Mouse (Mus musculus): ENCODE data around the gene Dis3l.

The Dis3l gene

DNA sequence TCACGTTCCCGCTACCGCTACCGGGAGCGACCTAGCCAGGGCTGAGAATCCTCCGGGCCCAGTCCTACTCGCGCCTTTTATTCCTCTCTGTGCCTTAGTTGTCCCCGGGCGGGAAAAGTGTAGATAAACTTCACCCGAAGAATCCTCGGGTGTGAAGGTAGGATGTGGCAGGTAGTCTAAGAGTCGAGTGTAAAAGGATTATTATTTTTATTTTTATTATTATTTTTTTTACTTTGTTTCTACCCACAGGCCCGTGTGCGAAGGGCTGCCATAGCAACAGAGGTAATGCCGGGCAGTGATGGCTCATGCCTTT lies at the start of gene Dis3l:
Dis3l (minus strand) TSS at position 35 of the 313 bp plus-strand sequence.
- no peak for ATAC-seq (ENCODE audit: low TSS enrichment)

DNA sequence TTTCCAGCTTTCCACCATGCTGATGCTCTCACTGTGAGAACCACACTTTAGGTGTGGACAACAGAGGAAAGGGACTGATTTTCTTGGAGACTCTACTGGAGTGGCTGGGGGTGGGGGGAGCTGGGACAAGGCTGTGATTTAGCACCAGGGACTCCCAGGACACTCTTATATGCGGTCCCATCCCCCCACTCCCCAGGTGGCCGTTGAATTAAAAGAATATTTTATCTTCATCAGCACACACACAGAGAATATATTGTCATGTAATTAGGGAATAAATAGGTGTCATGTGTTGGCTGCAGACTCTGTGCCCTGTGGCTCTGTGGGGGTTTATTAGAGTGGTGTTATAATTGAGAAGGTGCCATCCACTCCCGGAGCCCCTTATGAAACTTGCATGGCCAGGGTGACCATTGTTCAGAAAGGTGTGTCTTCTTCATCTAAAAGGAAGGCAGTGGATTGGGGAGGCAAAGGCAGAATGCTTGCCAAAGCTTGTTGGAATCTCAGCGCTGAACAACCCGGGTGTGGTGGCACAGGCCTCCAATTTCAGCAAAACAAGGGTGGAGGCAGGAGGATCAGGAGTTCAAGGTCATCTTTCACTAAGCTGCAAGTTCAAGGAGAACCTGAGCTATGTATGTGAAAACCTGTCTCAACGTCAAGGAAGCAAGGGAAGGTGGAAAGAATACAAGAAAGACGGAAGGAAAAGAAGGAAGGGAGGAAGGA lies 48.6 kb upstream of the Dis3l start:
- ATAC-seq (ENCODE audit: low TSS enrichment), result no peak

- ATAC-seq (ENCODE audit: low TSS enrichment), result peak; percentile 23; the same call in 1 of the 2 replicates
Observed at GRCm38 (mm10) chr9:64386466-64387211, 45.6 kb upstream of the Dis3l start.

DNA sequence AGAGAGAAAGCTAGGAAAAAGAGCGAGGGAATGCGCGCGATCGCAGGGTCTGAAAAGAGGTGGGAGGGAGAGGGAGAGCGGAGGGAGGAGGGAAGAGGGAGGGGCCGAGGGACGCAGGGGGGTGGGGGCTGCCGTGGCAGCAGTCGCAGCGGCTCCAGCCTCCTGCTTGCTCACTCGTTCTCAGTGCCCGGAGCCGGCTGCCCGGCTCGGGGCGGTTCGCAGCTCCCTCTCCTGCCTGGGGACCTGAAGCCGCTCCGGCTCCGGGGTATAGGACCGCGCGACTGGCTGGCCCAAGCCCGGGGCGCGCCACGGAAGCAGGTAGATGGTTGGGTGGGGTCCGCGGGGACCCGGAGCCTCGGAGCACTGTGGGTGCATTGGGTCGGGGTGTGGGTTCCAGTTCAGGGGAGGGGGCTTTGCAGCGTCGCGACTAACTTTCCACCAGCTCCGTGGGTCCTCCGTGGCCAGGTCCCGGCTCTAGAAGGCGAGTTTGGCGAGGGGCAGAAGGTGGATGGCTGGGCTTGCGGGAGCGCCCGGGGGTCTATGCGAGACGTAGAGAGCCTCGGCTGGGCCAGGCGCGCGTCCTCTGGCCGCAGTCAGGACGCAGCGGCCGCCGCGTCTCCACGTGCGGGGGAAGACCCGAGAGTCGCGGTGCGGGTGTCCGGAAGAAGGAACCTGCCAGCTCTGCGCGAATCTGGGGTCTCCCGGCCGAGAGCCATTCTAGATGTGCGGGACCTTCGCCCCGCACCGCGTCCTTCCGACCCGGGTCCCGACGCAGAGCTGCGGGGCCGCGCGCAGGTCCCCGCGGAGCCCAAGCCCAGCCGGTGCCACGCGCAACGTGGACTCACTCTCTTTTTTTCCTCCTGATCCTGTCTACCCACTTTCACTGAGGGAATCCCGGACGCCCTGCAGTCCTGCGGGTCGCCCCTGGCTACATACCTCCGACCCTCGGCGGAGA lies 44.7 kb upstream of the Dis3l start, which contains the start of gene Megf11:
Megf11 (plus strand) TSS at position 116 of the 955 bp plus-strand sequence.
- peak; percentile 52; the same call in 1 of the 2 replicates for ATAC-seq (ENCODE audit: low TSS enrichment)

DNA sequence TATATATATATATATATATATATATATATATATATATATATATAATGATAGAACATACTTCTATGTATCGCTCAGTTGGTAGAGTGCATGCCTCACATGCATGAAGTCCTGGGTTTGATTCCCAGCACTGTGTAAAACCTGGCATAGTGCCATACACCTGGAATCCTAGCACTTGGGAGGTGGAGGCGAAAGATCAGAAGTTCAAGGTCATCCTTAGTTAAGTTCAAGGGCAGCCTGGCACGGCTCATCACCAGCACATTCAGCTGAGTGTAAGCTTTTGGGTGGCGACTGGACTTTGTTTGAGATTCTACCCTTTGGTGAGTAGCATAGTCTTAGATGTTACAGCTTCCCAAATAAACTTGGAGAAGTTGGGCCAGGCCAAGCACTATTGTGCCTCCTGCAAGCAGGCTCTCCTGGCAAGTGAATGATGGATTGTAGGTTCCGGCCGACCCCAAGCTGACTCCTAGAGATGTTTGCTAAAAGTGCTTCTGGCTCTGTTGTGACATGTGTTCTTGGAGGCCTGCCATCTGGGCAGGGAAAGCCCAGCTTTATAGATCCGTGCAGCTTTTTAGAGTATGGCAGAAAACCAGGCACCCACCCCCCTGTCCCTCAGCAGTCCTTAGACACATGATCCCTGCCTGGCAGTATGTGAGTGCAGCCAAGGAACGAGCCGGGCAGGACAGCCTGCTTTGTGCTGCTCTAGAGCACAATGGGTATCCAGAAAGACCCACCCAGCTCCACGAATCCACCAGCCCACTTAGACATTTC lies 42.1 kb upstream of the Dis3l start:
- ATAC-seq (ENCODE audit: low TSS enrichment), result no peak

- ATAC-seq (ENCODE audit: low TSS enrichment), result no peak
Observed at GRCm38 (mm10) chr9:64376380-64376779, 35.3 kb upstream of the Dis3l start.

GRCm38 (mm10) chr9:64371305-64371819 lies 30.3 kb upstream of the Dis3l start:
- no peak for ATAC-seq (ENCODE audit: low TSS enrichment)

- no peak for ATAC-seq (ENCODE audit: low TSS enrichment)
Observed at GRCm38 (mm10) chr9:64369871-64370270, 28.8 kb upstream of the Dis3l start.

- no peak for ATAC-seq (ENCODE audit: low TSS enrichment)
Observed at GRCm38 (mm10) chr9:64361231-64361950, 20.3 kb upstream of the Dis3l start.

GRCm38 (mm10) chr9:64355627-64356026 lies 14.5 kb upstream of the Dis3l start:
- peak; percentile 98 for ATAC-seq (ENCODE audit: low TSS enrichment)

- no peak for ATAC-seq (ENCODE audit: low TSS enrichment)
Observed at GRCm38 (mm10) chr9:64351191-64351590, 10.1 kb upstream of the Dis3l start.

DNA sequence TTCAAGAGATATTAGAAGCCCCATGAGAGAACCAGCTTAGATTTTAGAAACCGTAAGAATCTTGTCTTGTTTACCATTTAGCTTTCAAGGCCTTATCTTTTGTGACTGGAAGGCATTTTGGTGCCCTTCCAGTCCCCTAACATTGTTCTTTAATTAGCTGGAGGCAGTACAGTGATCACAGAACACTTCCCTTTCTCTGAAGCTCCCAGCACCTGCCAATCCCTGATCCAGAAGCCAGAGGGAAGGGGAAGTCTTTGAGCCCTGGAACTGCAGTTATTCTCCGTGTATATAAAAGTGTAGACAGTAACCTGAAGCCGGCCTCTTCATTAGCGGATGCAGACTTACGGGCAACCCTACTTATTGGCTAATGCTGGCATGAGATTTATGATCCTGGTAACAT lies 8.4 kb upstream of the Dis3l start:
- no peak for ATAC-seq (ENCODE audit: low TSS enrichment)

GRCm38 (mm10) chr9:64347377-64347776 lies 6.3 kb upstream of the Dis3l start:
- no peak for ATAC-seq (ENCODE audit: low TSS enrichment)

- no peak for ATAC-seq (ENCODE audit: low TSS enrichment)
Observed at GRCm38 (mm10) chr9:64345931-64346330, 4.8 kb upstream of the Dis3l start.

GRCm38 (mm10) chr9:64343656-64344055 lies 2.6 kb upstream of the Dis3l start:
- no peak for ATAC-seq (ENCODE audit: low TSS enrichment)

DNA sequence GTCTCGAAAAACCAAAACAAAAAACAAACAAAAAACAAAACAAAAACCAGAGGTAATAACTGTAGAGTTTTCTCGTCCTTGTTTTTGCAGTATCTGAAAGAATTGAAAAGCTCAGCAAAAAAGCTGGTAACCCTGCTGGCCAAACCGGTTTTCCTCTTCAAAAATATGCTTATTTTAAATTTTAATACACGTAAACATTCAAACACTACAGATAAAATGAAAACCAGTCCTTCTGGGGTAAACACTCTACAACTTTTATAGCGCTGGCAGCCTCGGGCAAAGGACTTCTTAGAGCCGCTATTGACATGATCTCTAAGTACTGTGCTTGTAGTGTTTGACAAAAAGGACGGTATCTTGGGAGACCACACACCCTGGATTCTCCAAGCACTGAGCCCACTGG lies 583 bp upstream of the Dis3l start:
- ATAC-seq (ENCODE audit: low TSS enrichment), result no peak

GRCm38 (mm10) chr9:64340351-64341253 lies 486 bp downstream of the Dis3l start:
- ATAC-seq (ENCODE audit: low TSS enrichment), result peak; percentile 89

GRCm38 (mm10) chr9:64339361-64339760 lies 1.7 kb downstream of the Dis3l start:
- ATAC-seq (ENCODE audit: low TSS enrichment), result no peak

DNA sequence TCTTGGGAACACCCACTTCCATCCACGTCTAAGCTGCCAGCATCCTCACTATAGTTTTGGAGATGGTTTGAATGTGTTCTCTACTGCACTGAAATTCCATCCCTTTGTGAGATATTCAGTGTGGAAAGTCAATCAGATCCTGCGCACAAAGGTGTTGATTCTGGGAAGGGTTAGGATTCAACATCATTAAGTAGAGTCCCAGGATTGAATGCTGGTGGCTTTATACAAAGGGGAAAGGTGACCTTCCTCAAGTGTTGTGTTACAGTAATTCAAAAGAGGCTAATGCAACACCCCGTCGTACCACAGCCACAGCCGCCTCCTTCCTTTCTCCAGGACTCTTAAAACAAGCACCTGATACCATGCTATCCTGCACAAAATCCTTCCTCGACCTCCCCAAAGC lies 5.3 kb downstream of the Dis3l start:
- ATAC-seq (ENCODE audit: low TSS enrichment), result no peak

All from frontal cortex, adult (tissue).